Mouse (Mus musculus): ENCODE results near the gene Exog.

Gene Exog

DNA sequence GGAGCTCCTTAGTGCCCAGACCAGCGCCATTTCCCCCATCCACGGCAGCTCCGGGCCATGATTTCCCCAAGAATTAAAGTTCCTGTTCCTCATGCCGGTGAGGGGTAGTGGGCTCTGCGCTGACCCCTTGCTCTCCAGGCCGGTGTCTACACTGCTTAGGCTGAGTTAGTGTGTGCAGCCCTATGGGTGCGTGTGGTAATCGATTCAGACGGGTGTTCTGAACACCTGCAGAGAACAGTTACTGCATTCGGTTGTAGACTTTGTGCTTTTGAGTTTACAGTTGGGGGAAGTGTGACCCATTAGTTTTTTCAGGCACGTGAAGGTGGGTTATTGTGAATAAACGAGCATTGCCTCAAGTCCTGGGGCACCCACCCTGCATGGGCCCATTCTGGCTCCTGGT lies 6.7 kb upstream of the Exog start:
- no peak overlapping the region for H3K4me3 ChIP-seq (replicated peaks; ENCODE audit: low read length)
- no peaks in the 10 kb centered on the region for H3K9me3 ChIP-seq (ENCODE audit: low read length)
- no peaks in the 10 kb centered on the region for H3K27me3 ChIP-seq (ENCODE audit: insufficient read depth, low read length)

DNA sequence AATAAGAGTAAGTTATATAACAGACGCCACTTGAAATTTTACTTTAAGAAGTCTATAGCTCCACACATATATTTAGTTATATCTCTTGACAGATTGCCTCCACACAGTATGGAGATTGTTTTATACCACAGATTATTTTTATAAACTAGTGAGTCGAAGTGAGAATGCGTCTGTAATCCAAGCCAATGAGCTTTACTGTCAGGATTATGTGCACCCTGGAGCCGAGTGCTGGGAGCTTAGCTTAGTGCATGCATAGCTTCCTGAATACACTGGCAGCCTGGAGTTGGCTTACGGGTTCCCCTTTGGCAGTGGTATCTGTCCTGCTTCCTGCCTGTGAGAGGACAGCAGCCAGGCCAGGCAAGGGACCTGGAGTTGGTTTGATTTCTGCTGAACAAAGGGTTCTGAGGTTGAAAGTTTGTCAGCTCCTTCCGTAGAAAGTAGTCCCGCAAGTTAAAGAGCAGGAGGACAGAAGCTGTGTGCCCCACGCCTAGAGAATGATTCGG lies 6.2 kb upstream of the Exog start:
- Histone ChIP-seq H3K27me3 (ENCODE audit: insufficient read depth, low read length) (no peaks in the 10 kb centered on the region), H3K4me3 (replicated peaks; ENCODE audit: low read length) (no peak overlapping the region), H3K36me3 (ENCODE audit: insufficient read depth, low read length) (peaks cover 57% of the 10 kb centered on the region), H3K9me3 (ENCODE audit: low read length) (no peaks in the 10 kb centered on the region), H3K4me1 (replicated peaks; ENCODE audit: low read depth, low read length) (peaks cover 30% of the 10 kb centered on the region)
- TF ChIP-seq POU5F1 (IDR thresholded peaks at IDR 0.05; ENCODE audit: borderline replicate concordance, low read length), result no peak
- no peak for TF ChIP-seq CTCF (conservative IDR thresholded peaks at IDR 0.05; ENCODE audit: low read length)
- TF ChIP-seq NANOG (IDR thresholded peaks at IDR 0.05; ENCODE audit: borderline replicate concordance, low read length), result no peak

More for the DNA sequence above, 6.7 kb upstream of the Exog start:
- TF ChIP-seq CTCF (conservative IDR thresholded peaks at IDR 0.05; ENCODE audit: low read length), result no peak
- no peak for TF ChIP-seq NANOG (IDR thresholded peaks at IDR 0.05; ENCODE audit: borderline replicate concordance, low read length)
- no peak for TF ChIP-seq POU5F1 (IDR thresholded peaks at IDR 0.05; ENCODE audit: borderline replicate concordance, low read length)
- peaks cover 34% of the 10 kb centered on the region for H3K4me1 ChIP-seq (replicated peaks; ENCODE audit: low read depth, low read length)
- peaks cover 61% of the 10 kb centered on the region for H3K36me3 ChIP-seq (ENCODE audit: insufficient read depth, low read length)

DNA sequence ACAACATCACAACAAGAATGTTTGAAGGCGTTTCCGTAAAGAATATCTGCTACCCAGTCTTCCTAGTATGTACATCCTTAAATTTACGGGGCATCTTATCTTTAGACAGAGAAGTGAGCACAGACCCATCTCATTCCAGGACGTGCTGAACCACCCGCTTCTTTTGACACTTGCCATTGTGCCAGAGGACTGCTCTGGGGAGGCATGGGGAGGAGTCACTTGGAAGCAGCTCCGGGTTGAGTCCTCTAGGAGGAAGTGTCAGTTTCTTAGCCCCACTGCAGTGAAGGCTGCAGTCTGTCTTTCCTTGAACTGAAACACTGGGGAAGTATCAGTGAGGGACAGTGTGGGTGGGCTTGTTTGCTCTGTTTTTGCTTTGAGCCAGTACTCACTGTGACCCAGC lies 994 bp downstream of the Exog start:
- TF ChIP-seq NANOG (IDR thresholded peaks at IDR 0.05; ENCODE audit: borderline replicate concordance, low read length), result no peak
- TF ChIP-seq CTCF (conservative IDR thresholded peaks at IDR 0.05; ENCODE audit: low read length), result no peak
- TF ChIP-seq POU5F1 (IDR thresholded peaks at IDR 0.05; ENCODE audit: borderline replicate concordance, low read length), result no peak
- Histone ChIP-seq H3K27me3 (ENCODE audit: insufficient read depth, low read length) (no peaks in the 10 kb centered on the region), H3K4me1 (replicated peaks; ENCODE audit: low read depth, low read length) (peaks cover 22% of the 10 kb centered on the region), H3K4me3 (replicated peaks; ENCODE audit: low read length) (peak overlapping the region; percentile 97), H3K36me3 (ENCODE audit: insufficient read depth, low read length) (peaks cover 45% of the 10 kb centered on the region), H3K9me3 (ENCODE audit: low read length) (no peaks in the 10 kb centered on the region)

DNA sequence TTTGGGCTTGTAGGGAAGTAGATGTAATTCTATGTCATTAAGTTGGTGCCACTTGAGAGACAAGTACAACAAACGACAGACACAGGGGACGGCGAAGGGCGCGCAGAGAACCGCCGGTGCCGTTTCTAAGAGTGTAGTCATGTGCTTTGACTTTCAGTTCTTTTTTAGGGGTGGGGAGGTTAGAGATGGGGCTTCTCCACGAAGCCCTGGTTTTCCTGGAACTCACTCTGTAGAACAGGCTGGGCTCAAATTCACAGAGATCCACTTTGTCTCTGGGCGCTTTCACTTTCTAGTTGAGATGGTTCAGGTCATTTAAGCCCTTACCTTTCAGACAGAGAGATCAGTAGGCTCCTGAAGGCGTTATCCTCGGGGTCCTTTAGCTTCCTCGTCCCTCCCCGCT lies 11.2 kb downstream of the Exog start:
- no peak overlapping the region for H3K4me3 ChIP-seq (replicated peaks; ENCODE audit: low read length)
- TF ChIP-seq POU5F1 (IDR thresholded peaks at IDR 0.05; ENCODE audit: borderline replicate concordance, low read length), result no peak
- no peak for TF ChIP-seq NANOG (IDR thresholded peaks at IDR 0.05; ENCODE audit: borderline replicate concordance, low read length)
- TF ChIP-seq CTCF (conservative IDR thresholded peaks at IDR 0.05; ENCODE audit: low read length), result no peak

DNA sequence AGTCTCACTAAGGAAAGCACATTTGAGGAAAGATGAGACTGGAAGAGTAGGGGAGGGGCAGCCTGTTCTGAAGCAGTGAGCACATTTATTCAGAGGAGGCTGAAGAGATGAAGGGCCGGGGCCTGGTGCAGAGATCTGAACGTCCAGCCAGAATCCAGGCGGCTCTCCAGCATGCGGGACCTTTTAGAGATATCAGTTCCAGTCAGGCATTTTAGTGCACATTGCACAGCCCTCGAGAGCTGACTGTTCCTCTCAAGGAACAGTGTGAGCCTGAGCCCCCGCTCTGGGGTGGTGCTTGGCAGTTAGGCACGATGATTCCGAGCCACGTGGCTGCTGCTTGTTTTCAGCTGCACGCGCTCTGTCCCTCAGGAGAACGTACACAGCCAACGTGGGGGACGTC lies 12.4 kb downstream of the Exog start:
- Histone ChIP-seq H3K4me1 (replicated peaks; ENCODE audit: low read depth, low read length) (peaks cover 41% of the 10 kb centered on the region), H3K4me3 (replicated peaks; ENCODE audit: low read length) (no peak overlapping the region), H3K36me3 (ENCODE audit: insufficient read depth, low read length) (peaks cover 62% of the 10 kb centered on the region), H3K9me3 (ENCODE audit: low read length) (no peaks in the 10 kb centered on the region), H3K27me3 (ENCODE audit: insufficient read depth, low read length) (no peaks in the 10 kb centered on the region)
- TF ChIP-seq NANOG (IDR thresholded peaks at IDR 0.05; ENCODE audit: borderline replicate concordance, low read length) (no peak), CTCF (conservative IDR thresholded peaks at IDR 0.05; ENCODE audit: low read length) (no peak), POU5F1 (IDR thresholded peaks at IDR 0.05; ENCODE audit: borderline replicate concordance, low read length) (no peak)

More for the DNA sequence above, 11.2 kb downstream of the Exog start:
- no peaks in the 10 kb centered on the region for H3K27me3 ChIP-seq (ENCODE audit: insufficient read depth, low read length)
- H3K36me3 ChIP-seq (ENCODE audit: insufficient read depth, low read length), result peaks cover 62% of the 10 kb centered on the region
- H3K4me1 ChIP-seq (replicated peaks; ENCODE audit: low read depth, low read length), result peaks cover 44% of the 10 kb centered on the region
- no peaks in the 10 kb centered on the region for H3K9me3 ChIP-seq (ENCODE audit: low read length)

DNA sequence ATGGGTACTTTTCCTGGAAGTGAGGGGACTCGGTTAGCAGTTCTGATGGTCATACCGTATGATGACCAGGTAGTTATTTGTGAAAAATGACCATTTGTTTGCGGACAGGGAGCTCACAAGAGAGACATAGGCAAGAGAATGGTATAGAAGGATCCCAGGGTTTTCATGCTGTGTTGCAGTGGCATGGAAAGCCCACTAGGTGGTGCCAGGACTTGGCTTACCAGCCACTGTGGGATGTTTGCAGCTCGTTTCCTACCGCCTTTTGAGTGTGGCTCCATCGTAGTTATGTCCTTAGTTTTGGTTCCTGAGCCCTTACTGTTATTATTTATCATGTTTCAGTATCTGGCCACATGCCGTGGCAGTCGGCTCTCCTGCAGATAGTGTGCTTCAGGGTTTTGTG lies 15.7 kb downstream of the Exog start:
- H3K4me3 ChIP-seq (replicated peaks; ENCODE audit: low read length), result no peak overlapping the region
- peaks cover 74% of the 10 kb centered on the region for H3K36me3 ChIP-seq (ENCODE audit: insufficient read depth, low read length)
- peaks cover 39% of the 10 kb centered on the region for H3K4me1 ChIP-seq (replicated peaks; ENCODE audit: low read depth, low read length)
- no peaks in the 10 kb centered on the region for H3K27me3 ChIP-seq (ENCODE audit: insufficient read depth, low read length)
- TF ChIP-seq CTCF (conservative IDR thresholded peaks at IDR 0.05; ENCODE audit: low read length) (peak; percentile 93), NANOG (IDR thresholded peaks at IDR 0.05; ENCODE audit: borderline replicate concordance, low read length) (no peak)
- H3K9me3 ChIP-seq (ENCODE audit: low read length), result no peaks in the 10 kb centered on the region

DNA sequence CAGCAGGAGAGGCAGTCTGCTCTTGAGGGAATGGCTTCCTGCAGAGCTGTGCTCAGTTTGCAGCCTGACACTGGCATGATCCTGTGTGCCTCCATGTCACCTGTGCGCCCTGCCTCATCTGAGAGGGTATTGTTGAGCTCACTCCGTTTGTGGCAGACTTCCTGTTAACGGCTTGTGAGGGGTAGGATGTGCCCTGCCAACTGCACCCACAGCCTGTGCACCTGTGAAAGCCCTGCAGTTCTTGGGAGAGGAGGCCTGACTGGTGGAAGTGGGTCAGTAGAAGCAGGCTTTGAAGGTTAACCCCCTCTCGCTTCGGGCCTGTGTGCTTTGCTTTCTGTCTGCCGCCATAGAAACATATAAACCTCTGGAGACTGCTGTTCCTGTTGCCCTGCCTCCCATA lies 20.3 kb downstream of the Exog start:
- TF ChIP-seq POU5F1 (IDR thresholded peaks at IDR 0.05; ENCODE audit: borderline replicate concordance, low read length), result no peak
- Histone ChIP-seq H3K36me3 (ENCODE audit: insufficient read depth, low read length) (peaks cover 59% of the 10 kb centered on the region), H3K9me3 (ENCODE audit: low read length) (no peaks in the 10 kb centered on the region), H3K27me3 (ENCODE audit: insufficient read depth, low read length) (no peaks in the 10 kb centered on the region; the same call in 1 of the 2 replicates), H3K4me1 (replicated peaks; ENCODE audit: low read depth, low read length) (peaks cover 35% of the 10 kb centered on the region), H3K4me3 (replicated peaks; ENCODE audit: low read length) (no peak overlapping the region)

DNA sequence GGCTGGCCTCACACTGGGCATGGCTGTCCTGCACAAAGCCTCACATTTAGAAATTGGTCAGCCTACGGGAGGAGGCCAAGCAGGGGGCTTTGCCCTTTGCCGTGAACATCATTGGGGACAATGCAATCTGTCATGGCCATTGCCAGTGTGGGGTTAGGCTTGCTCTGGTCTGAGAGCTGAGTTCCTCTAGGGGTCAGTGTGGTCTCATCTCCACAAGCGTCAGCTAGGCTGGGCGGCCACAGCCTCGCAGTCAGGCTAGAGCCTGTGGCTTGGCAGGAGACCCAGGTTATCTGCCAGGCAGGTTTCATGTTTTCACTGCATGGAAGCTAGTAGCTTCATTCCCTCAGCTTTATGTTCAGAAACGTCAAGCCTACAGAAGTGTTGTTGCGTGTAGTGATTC lies 20.9 kb downstream of the Exog start:
- Histone ChIP-seq H3K36me3 (ENCODE audit: insufficient read depth, low read length) (peaks cover 57% of the 10 kb centered on the region), H3K4me3 (replicated peaks; ENCODE audit: low read length) (no peak overlapping the region), H3K4me1 (replicated peaks; ENCODE audit: low read depth, low read length) (peaks cover 34% of the 10 kb centered on the region), H3K9me3 (ENCODE audit: low read length) (no peaks in the 10 kb centered on the region), H3K27me3 (ENCODE audit: insufficient read depth, low read length) (no peaks in the 10 kb centered on the region; the same call in 1 of the 2 replicates)
- TF ChIP-seq POU5F1 (IDR thresholded peaks at IDR 0.05; ENCODE audit: borderline replicate concordance, low read length), result no peak
- TF ChIP-seq CTCF (conservative IDR thresholded peaks at IDR 0.05; ENCODE audit: low read length), result peak; percentile 9; the same call in 1 of the 2 replicates

DNA sequence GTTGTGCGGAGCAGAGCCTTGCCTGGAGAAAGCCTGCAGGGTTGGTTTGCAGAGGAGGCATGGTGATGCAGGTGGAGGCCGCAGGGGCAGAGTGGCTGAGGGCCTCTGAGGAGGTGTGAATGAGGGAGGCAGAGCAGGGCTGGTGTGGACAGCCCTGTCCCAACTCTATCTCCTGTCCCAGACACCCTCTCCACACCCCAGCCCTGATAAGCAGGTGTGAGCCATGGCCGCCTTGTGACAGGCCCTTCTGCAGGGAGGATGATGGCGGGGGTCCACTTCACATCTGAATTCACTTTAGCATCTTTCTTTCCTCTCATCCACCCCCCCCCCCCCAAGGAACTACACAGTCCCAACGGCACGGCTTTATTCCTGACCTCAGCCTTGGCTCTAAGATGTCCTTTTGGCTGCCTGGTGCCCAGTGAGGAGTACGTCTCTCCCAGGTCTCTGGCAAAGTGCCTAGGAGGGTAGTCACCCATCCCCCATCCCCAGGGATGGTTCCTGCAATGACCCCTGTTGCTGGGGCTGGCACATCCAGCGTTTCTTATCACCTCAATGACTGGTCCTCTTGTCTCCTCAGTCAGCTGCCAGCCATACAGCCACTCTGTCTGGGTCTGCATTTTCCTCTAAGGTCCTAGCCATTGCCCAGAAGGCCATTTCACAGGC lies 25.1 kb downstream of the Exog start:
- Histone ChIP-seq H3K4me3 (replicated peaks; ENCODE audit: low read length) (no peak overlapping the region), H3K9me3 (ENCODE audit: low read length) (no peaks in the 10 kb centered on the region), H3K4me1 (replicated peaks; ENCODE audit: low read depth, low read length) (peaks cover 31% of the 10 kb centered on the region), H3K27me3 (ENCODE audit: insufficient read depth, low read length) (no peaks in the 10 kb centered on the region; the same call in 1 of the 2 replicates), H3K36me3 (ENCODE audit: insufficient read depth, low read length) (peaks cover 15% of the 10 kb centered on the region)
- TF ChIP-seq NANOG (IDR thresholded peaks at IDR 0.05; ENCODE audit: borderline replicate concordance, low read length) (no peak), CTCF (conservative IDR thresholded peaks at IDR 0.05; ENCODE audit: low read length) (no peak), POU5F1 (IDR thresholded peaks at IDR 0.05; ENCODE audit: borderline replicate concordance, low read length) (no peak)
